Mouse (Mus musculus) C2C12 (cell line): Measurements from ENCODE around the gene Wdr47. TPM values are rescaled to one million over a fixed set of nuclear protein-coding genes. Genes with fewer than 3 reads are reported as not detected.

Source experiments
- H3K27me3 ChIP-seq: one replicate; pipeline ENCODE4 v1.6.1; 2011; ENCODE audit not compliant: control insufficient read depth, insufficient read depth, insufficient read length
- H3K36me3 ChIP-seq: one replicate; pipeline ENCODE4 v1.6.1; 2011; ENCODE audit not compliant: control insufficient read depth, insufficient read depth
- H3K4me3 ChIP-seq: one replicate; pipeline ENCODE4 v1.5.1; 2011; ENCODE audit warnings: mild to moderate bottlenecking, control low read depth; ENCODE audit not compliant: poor library complexity, insufficient read depth, severe bottlenecking
- H3K79me2 ChIP-seq: one replicate; pipeline ENCODE4 v1.6.1; 2011; ENCODE audit not compliant: control insufficient read depth, insufficient read depth
- H3K79me3 ChIP-seq: one replicate; pipeline ENCODE4 v1.6.1; 2011; ENCODE audit warnings: low read depth, control low read depth
- H3ac ChIP-seq: one replicate; pipeline ENCODE3; 2011; ENCODE audit warnings: low read depth; ENCODE audit not compliant: control insufficient read depth, insufficient read length
- CEBPB ChIP-seq: IDR thresholded peaks from one replicate; pipeline ENCODE4 v1.6.1; 2011; ENCODE audit warnings: low read depth, mild to moderate bottlenecking, control low read depth, moderate library complexity
- CTCF ChIP-seq: IDR thresholded peaks from one replicate; pipeline ENCODE4 v1.5.1; 2011; ENCODE audit not compliant: control insufficient read depth, insufficient read depth, insufficient read length
- FOSL1 ChIP-seq: IDR thresholded peaks from one replicate; pipeline ENCODE4 v1.8.0; 2011; ENCODE audit warnings: mild to moderate bottlenecking, low read length; ENCODE audit not compliant: poor library complexity, insufficient read depth, severe bottlenecking
- MAX ChIP-seq: IDR thresholded peaks from one replicate; pipeline ENCODE4 v1.6.1; 2011; ENCODE audit warnings: mild to moderate bottlenecking, control low read depth
- MYOD1 ChIP-seq: IDR thresholded peaks from one replicate; pipeline ENCODE4 v1.6.1; 2011; ENCODE audit warnings: low read depth; ENCODE audit not compliant: control insufficient read depth, insufficient read length
- MYOG ChIP-seq: IDR thresholded peaks from one replicate; pipeline ENCODE4 v1.6.1; 2011; ENCODE audit not compliant: control insufficient read depth, insufficient read length; ENCODE audit errors: extremely low read depth
- USF1 ChIP-seq: IDR thresholded peaks from one replicate; pipeline ENCODE4 v1.6.1; 2011; ENCODE audit warnings: low read depth, mild to moderate bottlenecking, control low read depth, moderate library complexity
- microRNA-seq: library from miRNA; unstranded; fragments of <30 nt; microRNA quantifications from one replicate; pipeline ENCODE4, GENCODE M21; 2019; ENCODE audit warnings: borderline microRNAs expressed
- polyA plus RNA-seq: library from polyadenylated mRNA; unstranded; fragments of >200 nt; fragmentation: generic; extraction: Trizol; gene quantifications from one replicate; pipeline ENCODE4 v1.2.1, GENCODE M21; 2012; ENCODE audit warnings: missing spikeins

Gene Wdr47
- polyA plus RNA-seq, 1 experiment: 3.4 TPM

- no peak for TF ChIP-seq FOSL1
- TF ChIP-seq MYOG: no peak
- TF ChIP-seq MYOD1: no peak
- no peak for TF ChIP-seq CTCF
- no peak for TF ChIP-seq USF1
- no peak overlapping the region for H3K4me3 ChIP-seq
Observed at GRCm38 (mm10) chr3:108689015-108689441, 97.9 kb downstream of the Wdr47 start.

DNA sequence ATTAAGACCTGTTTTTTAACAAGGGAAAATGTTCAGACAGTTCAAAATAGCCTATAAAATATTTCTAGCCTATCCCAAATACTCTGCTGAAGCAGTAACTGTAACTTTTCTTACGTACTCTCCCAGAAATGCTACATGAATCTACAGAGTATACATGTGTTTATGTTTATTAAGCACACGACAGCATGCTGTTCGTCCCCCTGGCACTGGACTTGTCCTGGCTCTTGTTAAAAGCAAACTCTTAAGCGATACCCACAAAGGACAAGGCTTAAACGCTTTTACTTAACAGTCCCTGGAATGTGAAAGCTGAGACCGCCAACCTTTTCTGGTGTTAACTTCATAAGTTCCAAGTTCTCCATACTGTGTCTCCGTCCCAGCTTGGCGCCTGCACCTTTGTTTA lies 98.4 kb downstream of the Wdr47 start:
- no peak for TF ChIP-seq MYOD1
- TF ChIP-seq CTCF: no peak
- no peak for TF ChIP-seq FOSL1
- no peak for TF ChIP-seq USF1
- TF ChIP-seq CEBPB: no peak
- no peak for TF ChIP-seq MYOG
- TF ChIP-seq MAX: no peak
- Histone ChIP-seq H3K27me3 (no peaks in the 10 kb centered on the region), H3ac (no peak overlapping the region), H3K79me2 (no peaks in the 10 kb centered on the region), H3K4me3 (no peak overlapping the region), H3K79me3 (no peaks in the 10 kb centered on the region), H3K36me3 (peaks cover 51% of the 10 kb centered on the region)

More at GRCm38 (mm10) chr3:108689015-108689441, 97.9 kb downstream of the Wdr47 start:
- H3K36me3 ChIP-seq: peaks cover 51% of the 10 kb centered on the region
- no peaks in the 10 kb centered on the region for H3K27me3 ChIP-seq
- H3K79me2 ChIP-seq: no peaks in the 10 kb centered on the region
- H3ac ChIP-seq: no peak overlapping the region
- no peaks in the 10 kb centered on the region for H3K79me3 ChIP-seq

- Histone ChIP-seq H3K27me3 (no peaks in the 10 kb centered on the region), H3K4me3 (no peak overlapping the region), H3ac (no peak overlapping the region), H3K79me3 (no peaks in the 10 kb centered on the region), H3K36me3 (peaks cover 55% of the 10 kb centered on the region), H3K79me2 (no peaks in the 10 kb centered on the region)
- TF ChIP-seq MYOD1 (no peak), CEBPB (no peak), CTCF (no peak)
Observed at GRCm38 (mm10) chr3:108689979-108690378, 98.9 kb downstream of the Wdr47 start.

GRCm38 (mm10) chr3:108694321-108694720 lies 103.2 kb downstream of the Wdr47 start:
- H3K4me3 ChIP-seq: no peak overlapping the region
- no peak for TF ChIP-seq USF1
- no peak for TF ChIP-seq CTCF
- TF ChIP-seq CEBPB: no peak
- no peak for TF ChIP-seq MAX
- no peak for TF ChIP-seq MYOD1
- no peak for TF ChIP-seq MYOG
- TF ChIP-seq FOSL1: no peak
- no peaks in the 10 kb centered on the region for H3K79me3 ChIP-seq
- no peaks in the 10 kb centered on the region for H3K27me3 ChIP-seq
- H3ac ChIP-seq: no peak overlapping the region
- H3K79me2 ChIP-seq: no peaks in the 10 kb centered on the region
- peaks cover 58% of the 10 kb centered on the region for H3K36me3 ChIP-seq

Small RNA genes lying within 50 kb of the gene (microRNA-seq; reads per million reads assigned to microRNA genes)
- not detected for gene Gm22860

Other genes starting within 250 kb of the Wdr47 start
- not detected for gene Mybphl, start 226.4 kb upstream of the Wdr47 start, polyA plus RNA-seq
- gene Psrc1, start 207.4 kb upstream of the Wdr47 start, polyA plus RNA-seq: 27.9 TPM
- gene Celsr2, start 175.7 kb upstream of the Wdr47 start, polyA plus RNA-seq: not detected
- gene Sars, start 146.1 kb upstream of the Wdr47 start, polyA plus RNA-seq: 272 TPM
- gene 1700013F07Rik, start 57.1 kb upstream of the Wdr47 start, polyA plus RNA-seq: not detected
- gene 5330417C22Rik, start 54.7 kb upstream of the Wdr47 start, polyA plus RNA-seq: 0.01 TPM
- 13.0 TPM for gene Tmem167b, start 28.8 kb upstream of the Wdr47 start, polyA plus RNA-seq
- 12.3 TPM for gene Taf13, start 19.6 kb upstream of the Wdr47 start, polyA plus RNA-seq
- gene Clcc1, start 62.6 kb downstream of the Wdr47 start, polyA plus RNA-seq: 19.8 TPM
- gene Gpsm2, start 131.0 kb downstream of the Wdr47 start, polyA plus RNA-seq: 29.0 TPM
- 0.20 TPM for gene Aknad1, start 148.4 kb downstream of the Wdr47 start, polyA plus RNA-seq
- gene Stxbp3, start 249.2 kb downstream of the Wdr47 start, polyA plus RNA-seq: 12.3 TPM